Mouse (Mus musculus): ENCODE data around the gene Grk2.
A peak's percentile ranks its signal among the peaks of the same experiment; 100 is the strongest.

Gene Grk2

DNA sequence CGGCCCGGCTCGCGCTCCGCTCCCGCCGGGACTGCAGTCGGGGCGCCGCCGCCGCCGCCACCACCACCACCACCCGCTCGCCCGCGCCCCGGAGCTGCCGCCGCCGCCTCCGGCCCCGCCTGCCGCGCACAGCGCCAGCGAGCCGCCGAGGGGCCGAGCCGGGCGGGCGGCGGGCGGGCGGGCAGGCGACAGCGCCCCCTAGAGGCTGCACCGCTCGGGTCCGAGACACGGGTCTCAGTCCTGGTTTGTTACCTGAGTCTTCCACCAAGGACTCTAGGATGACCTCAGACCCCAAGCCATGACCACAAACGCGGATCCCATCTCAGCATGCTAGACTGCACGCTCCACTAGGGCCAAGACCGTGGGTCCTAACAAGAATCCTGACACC lies at the start of gene Grk2:
TSS of gene Grk2 (minus strand) at position 33 of the 388 bp plus-strand sequence.
- peak; percentile 66 to 82 for DNase-seq

DNA sequence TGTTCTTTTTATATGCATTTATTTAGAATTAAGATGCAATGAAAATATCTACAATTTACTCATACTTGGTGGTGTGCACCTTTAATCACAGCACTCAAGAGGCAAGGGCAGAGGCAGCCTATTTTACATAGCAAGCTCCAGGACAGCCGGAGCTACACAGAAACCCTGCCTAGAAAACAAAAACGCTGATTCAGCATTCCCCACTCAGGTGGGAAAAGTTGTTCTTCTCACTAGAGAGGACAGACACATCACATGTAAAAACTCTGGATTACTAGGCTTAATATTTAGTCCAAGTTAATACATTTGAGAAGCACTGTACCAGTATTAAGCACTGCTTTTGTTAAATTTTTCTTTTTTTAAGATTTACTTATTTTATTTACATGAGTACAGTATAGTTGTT lies 43.4 kb upstream of the Grk2 start:
- DNase-seq: no peak

GRCm38 (mm10) chr19:4346479-4346878 lies 40.5 kb upstream of the Grk2 start:
- no peak for DNase-seq

DNA sequence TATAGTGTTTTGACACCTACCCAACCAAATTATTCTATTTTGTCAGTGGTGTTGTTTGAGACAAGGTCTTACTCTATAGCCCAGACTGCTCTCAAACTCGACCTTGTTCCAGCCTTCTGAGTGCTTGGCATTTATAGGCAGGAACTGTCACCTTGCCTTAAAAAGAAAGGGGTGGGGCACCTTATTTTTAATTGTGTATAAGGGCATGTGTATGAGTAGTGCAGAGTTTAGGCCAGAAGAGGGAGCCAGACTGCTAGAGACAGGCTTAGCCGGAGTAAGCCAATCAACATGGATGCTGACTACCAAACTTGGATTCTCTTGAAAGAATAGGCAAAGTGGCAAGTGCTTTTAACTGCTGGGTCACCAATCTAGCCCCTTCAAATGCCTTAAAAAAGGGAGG lies 32.1 kb upstream of the Grk2 start:
- DNase-seq: peak; percentile 65 to 77

DNA sequence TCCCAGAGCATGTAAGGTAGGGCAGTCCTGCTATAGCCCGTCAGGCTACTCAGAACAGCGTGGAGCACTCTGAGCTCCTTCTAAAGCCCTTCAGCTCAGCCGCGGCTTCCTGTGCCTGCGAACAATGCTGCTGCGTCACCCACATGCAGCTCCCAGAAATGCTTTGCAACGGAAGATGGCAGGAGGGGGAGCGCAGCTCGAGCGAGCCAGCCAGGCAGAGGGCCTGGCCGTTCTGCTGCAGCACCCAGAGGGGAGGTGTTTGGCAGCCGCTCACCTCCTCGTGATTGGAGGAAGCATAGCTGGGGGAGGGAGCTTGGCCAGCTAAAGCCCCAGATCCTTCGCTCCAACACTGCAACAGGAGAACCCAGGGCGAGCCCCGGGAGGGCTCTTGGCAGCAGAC lies 27.8 kb upstream of the Grk2 start:
- DNase-seq: peak; percentile 96 to 97

- peak in 1 of 2 experiments; percentile 40 for DNase-seq
Observed at GRCm38 (mm10) chr19:4333100-4333775, 27.2 kb upstream of the Grk2 start.

- peak; percentile 61 to 66 for DNase-seq
Observed at GRCm38 (mm10) chr19:4332653-4333052, 26.6 kb upstream of the Grk2 start.

- DNase-seq: no peak
Observed at GRCm38 (mm10) chr19:4331273-4331672, 25.3 kb upstream of the Grk2 start.

GRCm38 (mm10) chr19:4330603-4331002 lies 24.6 kb upstream of the Grk2 start:
- no peak for DNase-seq

GRCm38 (mm10) chr19:4328737-4329304 lies 22.8 kb upstream of the Grk2 start:
- DNase-seq: no peak

DNA sequence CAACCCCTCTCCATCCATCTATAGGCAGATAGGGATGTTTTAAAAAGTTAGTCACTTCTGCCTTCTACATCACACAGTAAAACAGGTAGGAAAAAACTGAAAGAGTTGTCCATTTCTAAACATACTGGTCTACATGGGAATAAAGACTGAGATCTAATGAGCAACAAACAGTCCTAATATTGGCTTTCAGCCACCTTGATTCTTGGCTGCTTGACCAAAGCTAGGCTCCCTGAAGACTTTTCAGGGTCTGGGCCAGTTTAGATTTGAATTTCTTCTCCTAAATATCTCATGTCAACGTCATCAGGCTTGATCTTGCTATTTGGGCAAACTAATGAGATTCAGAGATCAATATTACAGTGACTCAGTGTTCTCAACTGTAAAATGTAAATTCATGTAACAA lies 20.9 kb upstream of the Grk2 start:
- no peak for DNase-seq

DNA sequence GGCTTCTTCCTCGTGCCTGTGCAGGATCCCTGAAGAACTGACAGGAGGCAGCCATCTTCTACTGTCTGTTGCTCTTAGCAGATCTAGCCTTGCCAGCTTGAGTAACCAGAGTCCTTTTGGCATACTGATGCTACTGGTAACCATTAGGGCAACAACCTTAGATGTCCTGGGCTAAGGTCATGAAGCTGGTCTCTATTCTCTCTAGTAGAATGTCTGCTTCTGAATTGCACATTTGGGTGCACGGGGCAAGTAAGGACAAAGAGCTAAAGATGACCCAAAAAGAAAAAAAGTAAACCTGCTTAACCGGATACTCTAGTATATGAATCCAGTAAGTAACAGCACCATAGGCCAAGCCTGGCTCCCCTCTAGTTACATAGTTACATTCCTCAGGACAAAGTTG lies 20.1 kb upstream of the Grk2 start:
- peak in 1 of 2 experiments; percentile 61 for DNase-seq

- DNase-seq: no peak
Observed at GRCm38 (mm10) chr19:4322134-4322533, 16.1 kb upstream of the Grk2 start.

- DNase-seq: no peak
Observed at GRCm38 (mm10) chr19:4321622-4322021, 15.6 kb upstream of the Grk2 start.

DNA sequence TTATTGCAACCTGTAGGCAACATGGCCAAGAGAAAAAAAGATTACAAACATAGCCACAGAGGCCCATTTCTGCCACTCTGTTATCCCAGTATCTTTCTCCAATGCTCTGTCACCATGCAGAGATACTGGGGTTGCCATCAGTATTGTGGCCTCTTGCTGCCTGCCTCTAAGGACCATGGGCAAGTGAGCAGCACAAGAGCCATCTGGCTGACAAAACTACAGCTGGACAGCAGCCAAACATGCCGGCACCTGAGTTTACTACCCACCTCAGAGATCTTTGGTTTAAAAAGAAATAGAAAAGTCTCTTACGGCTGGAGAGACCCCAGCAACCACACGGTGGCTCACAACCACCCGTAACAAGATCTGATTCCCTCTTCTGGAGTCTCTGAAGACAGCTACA lies 13.2 kb upstream of the Grk2 start:
- no peak for DNase-seq

- no peak for DNase-seq
Observed at GRCm38 (mm10) chr19:4317181-4317580, 11.2 kb upstream of the Grk2 start.

- DNase-seq: peak; percentile 56
Observed at GRCm38 (mm10) chr19:4315223-4315944, 9.4 kb upstream of the Grk2 start.

DNA sequence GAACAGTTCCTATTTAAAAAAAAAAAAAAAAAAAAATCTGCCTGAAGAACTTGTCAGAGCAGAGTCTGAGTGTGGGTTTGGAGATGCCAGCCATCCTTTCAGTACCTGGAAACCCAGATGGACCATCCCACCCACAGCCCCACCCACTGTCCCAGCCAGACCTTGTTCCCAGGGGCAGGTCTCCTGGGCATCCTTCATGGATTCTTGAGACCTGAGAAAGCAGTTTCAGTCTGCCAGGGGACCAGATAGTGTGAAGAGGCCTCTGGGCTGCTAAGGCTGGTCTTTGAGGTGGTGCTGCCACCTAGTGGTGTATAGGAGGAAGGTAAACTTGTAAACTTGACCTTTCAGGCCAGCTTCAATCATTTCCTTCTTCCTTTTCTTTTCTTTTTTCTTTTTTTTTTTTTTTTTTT lies 3.8 kb upstream of the Grk2 start:
- peak; percentile 57 to 62 for DNase-seq

GRCm38 (mm10) chr19:4309302-4309701 lies 3.3 kb upstream of the Grk2 start:
- DNase-seq: no peak

DNA sequence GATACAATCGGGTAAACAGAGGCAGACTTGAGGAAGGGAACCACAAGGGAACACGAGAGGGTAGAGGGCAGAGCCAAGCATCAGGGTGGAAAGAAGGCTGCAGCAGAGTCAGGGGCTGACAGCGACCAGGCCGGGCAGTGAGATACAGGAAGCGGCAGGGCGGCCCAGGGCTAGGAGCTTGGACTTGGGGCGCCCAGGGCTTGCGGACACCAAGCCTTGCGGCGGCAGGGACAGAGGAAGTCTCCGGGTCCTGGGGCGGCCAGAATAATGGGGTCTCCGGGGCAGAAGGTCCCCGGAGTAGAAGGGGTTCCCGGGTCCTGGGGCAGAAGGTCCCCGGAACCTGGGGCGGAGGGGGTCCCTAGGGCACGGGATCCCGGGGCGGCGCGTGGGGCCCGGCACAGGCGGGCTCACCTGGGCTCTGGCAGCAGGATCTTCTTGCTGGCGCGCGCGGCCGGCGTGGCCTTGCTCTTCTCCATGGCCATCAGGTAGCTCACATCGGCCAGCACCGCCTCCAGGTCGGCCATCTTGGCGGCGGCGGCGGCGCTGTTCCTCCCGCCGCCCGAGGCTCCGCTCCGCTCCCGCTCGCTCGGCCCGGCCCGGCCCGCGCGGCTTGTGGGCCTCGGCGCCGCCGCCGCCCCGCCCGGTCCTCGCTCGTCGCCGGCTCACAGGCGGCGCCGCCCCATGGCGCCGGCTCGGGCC lies 382 bp downstream of the Grk2 start:
- DNase-seq: peak in 1 of 2 experiments; percentile 42

DNA sequence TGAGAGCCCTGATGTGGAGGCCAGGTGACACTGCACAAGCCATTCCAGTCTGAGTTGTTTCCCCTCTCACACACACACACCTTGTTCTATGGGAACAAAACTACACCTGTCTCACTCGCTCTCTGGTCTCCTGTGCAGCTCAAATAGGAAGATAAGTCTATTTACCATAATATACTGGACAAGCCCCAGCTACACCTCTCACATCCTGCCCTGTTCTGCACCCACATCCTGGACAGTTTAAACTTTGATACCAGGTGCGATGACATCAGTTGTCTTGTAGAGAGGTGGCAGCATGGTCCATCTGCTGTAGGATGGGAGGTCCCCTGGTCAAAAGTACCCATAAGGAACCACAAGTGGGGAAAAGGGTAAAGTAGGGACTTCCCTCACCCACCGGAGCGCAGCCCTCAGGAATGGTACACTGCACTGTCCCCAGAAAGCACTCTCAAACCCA lies 1.1 kb downstream of the Grk2 start:
- DNase-seq: no peak

- DNase-seq: no peak
Observed at GRCm38 (mm10) chr19:4304251-4304821, 1.7 kb downstream of the Grk2 start.

DNA sequence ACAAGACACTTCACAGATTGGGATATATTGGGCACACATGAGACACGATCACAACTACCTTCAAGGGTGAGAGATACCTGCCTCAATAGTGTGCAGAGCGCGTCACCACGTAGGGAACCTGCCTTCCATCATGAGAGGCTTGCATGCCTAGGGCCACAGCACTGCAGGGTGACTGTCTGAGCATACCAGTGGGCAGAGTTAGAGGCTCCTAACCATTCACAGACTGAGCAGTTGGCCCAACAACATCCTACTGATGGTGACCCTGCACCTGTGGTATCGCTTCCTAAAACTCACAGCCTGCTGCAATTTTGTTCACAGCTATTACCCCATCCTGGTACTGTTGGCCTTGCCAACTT lies 2.4 kb downstream of the Grk2 start:
- no peak for DNase-seq
